Mouse (Mus musculus) liver, embryonic 16.5 days (tissue): Measurements from ENCODE around the gene Timd4. TPM values are rescaled to one million over a fixed set of nuclear protein-coding genes. Genes with fewer than 3 reads are reported as not detected.

Experiments
- polyA plus RNA-seq: library from polyadenylated mRNA; unstranded; fragments of >200 nt; fragmentation: Nextera tagmentation; extraction: Ambion mirVana; gene quantifications from 2 replicates; pipeline ENCODE4 v1.2.1, GENCODE M21; 2015

Timd4 gene
- polyA plus RNA-seq, 1 experiment from 2014 or later: 9.6 TPM

Other genes with a start within 250 kb of the Timd4 start
- not detected in 2 replicates for gene BC053393, start 239.3 kb upstream of the Timd4 start, polyA plus RNA-seq
- not detected in 2 replicates for gene Dppa1, start 181.5 kb upstream of the Timd4 start, polyA plus RNA-seq
- 55.6 and 56.4 TPM in 2 replicates for gene Timd2, start 103.7 kb upstream of the Timd4 start, polyA plus RNA-seq
- 0.06 and 0.14 TPM in 2 replicates for gene Havcr1, start 75.7 kb upstream of the Timd4 start, polyA plus RNA-seq